Mouse (Mus musculus) limb, embryonic 12.5 days (tissue): ENCODE results near the gene Slc16a3. TPM values are rescaled to one million over a fixed set of nuclear protein-coding genes. Genes with fewer than 3 reads are reported as not detected.

Source experiments
- ATAC-seq: fragments of 200-750 bp; cut with Nextera tagmentation; 2 replicates; pipeline ENCODE4 v1.8.0; 2017; ENCODE audit warnings: low read depth, moderate TSS enrichment; ENCODE audit not compliant: insufficient number of reproducible peaks, insufficient read depth, low FRiP score, low TSS enrichment
- H3K27ac ChIP-seq: fragments of 300-500 bp; sonication (generic); 2 replicates; pipeline ENCODE4 v1.5.1; 2016; ENCODE audit warnings: mild to moderate bottlenecking, moderate library complexity
- H3K27me3 ChIP-seq: fragments of 300-500 bp; sonication (generic); 2 replicates; pipeline ENCODE4 v1.6.1; 2016; ENCODE audit warnings: mild to moderate bottlenecking, moderate library complexity
- H3K36me3 ChIP-seq: fragments of 300-500 bp; sonication (generic); 2 replicates; pipeline ENCODE4 v1.6.1; 2016; ENCODE audit warnings: mild to moderate bottlenecking, moderate library complexity
- H3K4me1 ChIP-seq: fragments of 300-500 bp; sonication (generic); replicated peaks from 2 replicates; pipeline ENCODE4 v1.6.1; 2016
- H3K4me2 ChIP-seq: fragments of 300-500 bp; sonication (generic); 2 replicates; pipeline ENCODE4 v1.6.1; 2016; ENCODE audit warnings: mild to moderate bottlenecking, moderate library complexity
- H3K4me3 ChIP-seq: fragments of 300-500 bp; sonication (generic); replicated peaks from 2 replicates; pipeline ENCODE4 v1.5.1; 2016; ENCODE audit warnings: mild to moderate bottlenecking
- H3K9ac ChIP-seq: fragments of 300-500 bp; sonication (generic); replicated peaks from 2 replicates; pipeline ENCODE4 v1.6.1; 2016; ENCODE audit warnings: mild to moderate bottlenecking, moderate library complexity
- H3K9me3 ChIP-seq: fragments of 300-500 bp; sonication (generic); 2 replicates; pipeline ENCODE4 v1.6.1; 2016; ENCODE audit warnings: mild to moderate bottlenecking, moderate library complexity
- WGBS: fragments of 180-500 bp; shearing (Covaris S2); methylation state at CpG from one replicate; pipeline ENCODE4 v1.1.7; 2016; 5-methylcytosine and 5-hydroxymethylcytosine counted together
- polyA plus RNA-seq: library from polyadenylated mRNA; unstranded; fragments of >200 nt; fragmentation: Nextera tagmentation; extraction: Ambion mirVana; gene quantifications from 2 replicates; pipeline ENCODE4 v1.2.1, GENCODE M21; 2016

The Slc16a3 gene
- polyA plus RNA-seq, 1 experiment from 2014 or later: 77.0 TPM

DNA sequence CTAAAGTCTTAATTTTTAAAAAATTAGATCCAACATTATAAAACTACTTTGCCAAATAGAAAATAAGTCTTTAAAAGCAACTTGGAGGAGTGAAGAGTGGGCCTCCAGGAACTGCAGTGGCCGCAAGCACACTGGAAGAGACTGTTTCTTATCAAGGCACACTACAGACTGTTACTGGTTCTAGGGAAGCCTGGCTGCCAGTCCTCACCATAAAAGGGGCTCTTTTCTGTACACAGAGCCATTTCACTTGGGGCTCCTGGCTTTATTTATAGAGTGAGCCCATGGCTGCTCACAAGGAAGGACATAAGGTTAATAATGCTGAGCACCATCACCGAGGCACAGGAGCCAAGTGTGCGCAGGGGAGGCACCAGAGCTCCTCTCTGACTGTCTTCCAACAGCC is 25.8 kb upstream of the Slc16a3 start:
- Histone ChIP-seq H3K4me2 (no peak overlapping the region), H3K27me3 (no peaks in the 10 kb centered on the region), H3K27ac (no peak overlapping the region), H3K9ac (no peak overlapping the region), H3K9me3 (no peaks in the 10 kb centered on the region), H3K36me3 (peaks cover 73% of the 10 kb centered on the region), H3K4me1 (no peaks in the 10 kb centered on the region), H3K4me3 (no peak overlapping the region)
- no peak for ATAC-seq
- 91% methylated on average over 3 of the region's 3 CpGs for WGBS

DNA sequence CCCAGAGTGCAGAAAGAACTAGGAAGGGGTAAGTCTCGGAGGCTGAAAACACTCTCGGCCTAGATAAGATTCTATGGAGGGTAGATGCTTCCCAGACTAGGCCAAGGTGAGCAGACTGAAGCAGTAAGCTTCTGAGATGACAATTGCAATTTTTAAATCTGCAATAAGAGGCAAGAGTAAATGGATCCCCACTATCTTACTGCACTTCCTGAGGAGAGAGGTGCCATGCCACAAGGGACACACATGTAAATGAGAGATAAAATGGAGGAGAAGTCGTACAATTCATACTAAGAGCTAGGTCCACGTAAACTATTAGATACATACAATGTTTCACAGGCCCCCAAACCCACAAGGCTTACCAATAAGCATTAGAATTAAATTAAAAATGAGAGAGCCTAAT is 19.8 kb upstream of the Slc16a3 start:
- no peak for ATAC-seq
- no peak overlapping the region for H3K4me3 ChIP-seq
- no peaks in the 10 kb centered on the region for H3K9me3 ChIP-seq
- no peak overlapping the region for H3K27ac ChIP-seq
- H3K4me2 ChIP-seq: no peak overlapping the region
- peaks cover 22% of the 10 kb centered on the region for H3K36me3 ChIP-seq
- no peaks in the 10 kb centered on the region for H3K4me1 ChIP-seq
- 92% methylated on average over 4 of the region's 4 CpGs for WGBS
- H3K9ac ChIP-seq: no peak overlapping the region
- H3K27me3 ChIP-seq: no peaks in the 10 kb centered on the region

DNA sequence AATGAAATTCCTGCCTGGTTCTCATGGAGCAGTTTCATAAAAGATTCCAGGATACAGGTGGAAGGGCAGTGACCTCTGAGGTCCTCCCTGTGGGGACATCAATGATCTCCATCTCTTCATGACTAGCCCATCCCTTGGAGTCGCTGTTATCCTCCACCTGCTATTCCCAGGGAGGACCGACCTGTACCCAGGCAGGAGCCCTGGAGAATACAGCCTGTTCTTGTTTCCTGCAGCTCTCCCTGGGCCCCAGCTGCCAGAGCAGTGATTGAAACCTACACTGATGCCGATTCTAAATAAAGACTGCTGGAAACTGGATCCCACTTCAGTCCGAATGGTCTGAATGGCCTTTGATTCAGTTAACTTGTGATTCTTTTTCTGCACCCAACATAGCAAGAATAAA is 16.8 kb upstream of the Slc16a3 start:
- H3K27me3 ChIP-seq: 0 out of 2 replicates have a peak, but pooled peaks cover 2% of the 10 kb centered on the region
- no peak overlapping the region for H3K9ac ChIP-seq
- H3K4me3 ChIP-seq: no peak overlapping the region
- no peaks in the 10 kb centered on the region for H3K9me3 ChIP-seq
- 91% methylated on average over 4 of the region's 4 CpGs for WGBS
- ATAC-seq: no peak
- no peak overlapping the region for H3K27ac ChIP-seq
- no peak overlapping the region for H3K4me2 ChIP-seq
- H3K36me3 ChIP-seq: peaks cover under 1% of the 10 kb centered on the region; the same call in 1 of the 2 replicates
- H3K4me1 ChIP-seq: no peaks in the 10 kb centered on the region

- peak within 1 kb of the TSS; percentile 76 for H3K9ac ChIP-seq
- WGBS: 10% methylated on average over 44 of the region's 44 CpGs
- no peaks in the 10 kb centered on the region for H3K4me1 ChIP-seq
- peak within 1 kb of the TSS; percentile 77 for H3K4me2 ChIP-seq
- H3K27ac ChIP-seq: peak within 1 kb of the TSS; percentile 53; the same call in 1 of the 2 replicates
- H3K36me3 ChIP-seq: no peaks in the 10 kb centered on the region
- peak within 1 kb of the TSS; percentile 68 for H3K4me3 ChIP-seq
- no peaks in the 10 kb centered on the region for H3K9me3 ChIP-seq
- ATAC-seq: peak; percentile 82; the same call in 1 of the 2 replicates
- 0 out of 2 replicates have a peak, but pooled peaks cover 2% of the 10 kb centered on the region for H3K27me3 ChIP-seq
Measured at GRCm38 (mm10) chr11:120932564-120933398, 15.5 kb upstream of the Slc16a3 start, which contains the start of gene Ccdc57. Gene Ccdc57 (minus strand): TSS chr11:120932872.

DNA sequence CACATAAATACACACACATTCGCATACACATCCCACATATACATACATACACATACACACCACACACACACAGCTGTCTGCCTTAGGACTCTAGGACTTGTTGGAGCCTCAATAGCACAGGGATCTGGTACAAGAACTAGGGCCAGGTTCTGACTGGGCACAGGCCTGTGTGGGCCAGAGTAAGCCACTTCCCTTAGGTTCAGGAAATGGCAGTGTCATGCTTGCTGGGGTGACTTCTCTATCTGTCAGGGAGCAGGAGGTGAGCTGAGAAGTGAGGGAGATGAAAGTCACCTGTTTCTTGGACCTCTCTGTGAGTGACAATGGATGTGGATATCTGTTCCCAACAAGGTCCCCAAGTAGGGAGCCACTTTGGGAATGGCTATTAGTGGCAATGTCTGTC is 10.3 kb upstream of the Slc16a3 start:
- 100% methylated on average over 1 of the region's 1 CpGs for WGBS
- Histone ChIP-seq H3K9ac (no peak overlapping the region), H3K36me3 (no peaks in the 10 kb centered on the region), H3K27me3 (peaks cover 6% of the 10 kb centered on the region; the same call in 1 of the 2 replicates), H3K4me3 (no peak overlapping the region), H3K27ac (no peak overlapping the region), H3K4me2 (no peak overlapping the region), H3K9me3 (no peaks in the 10 kb centered on the region), H3K4me1 (no peaks in the 10 kb centered on the region)
- ATAC-seq: no peak

DNA sequence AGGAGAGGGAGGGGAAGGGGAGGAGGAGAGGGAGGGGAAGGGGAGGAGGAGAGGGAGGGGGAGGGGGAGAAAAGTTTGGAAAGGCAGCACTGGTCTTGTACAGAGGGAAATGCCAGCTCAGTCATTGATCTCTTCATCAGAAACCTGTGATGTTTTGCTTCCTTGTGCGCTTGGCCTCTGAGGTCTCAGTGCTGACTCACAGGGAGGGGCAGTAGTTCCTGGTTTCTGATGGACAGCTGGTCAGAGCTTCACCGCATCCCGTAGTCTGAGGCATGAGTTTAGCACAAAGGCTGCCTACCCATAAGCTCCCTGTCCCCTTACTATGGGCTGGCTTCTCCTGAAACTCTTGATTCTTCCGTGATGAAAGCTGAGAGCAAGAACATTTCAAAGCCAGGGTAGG is 9.5 kb upstream of the Slc16a3 start:
- 27% methylated on average over 4 of the region's 4 CpGs for WGBS
- H3K27ac ChIP-seq: no peak overlapping the region
- ATAC-seq: no peak
- H3K4me1 ChIP-seq: no peaks in the 10 kb centered on the region
- H3K36me3 ChIP-seq: no peaks in the 10 kb centered on the region
- H3K27me3 ChIP-seq: peaks cover 9% of the 10 kb centered on the region; the same call in 1 of the 2 replicates
- H3K9me3 ChIP-seq: no peaks in the 10 kb centered on the region
- no peak overlapping the region for H3K4me3 ChIP-seq
- H3K9ac ChIP-seq: no peak overlapping the region
- H3K4me2 ChIP-seq: no peak overlapping the region

GRCm38 (mm10) chr11:120939712-120940341 is 8.5 kb upstream of the Slc16a3 start:
- no peaks in the 10 kb centered on the region for H3K36me3 ChIP-seq
- ATAC-seq: no peak
- H3K9me3 ChIP-seq: no peaks in the 10 kb centered on the region
- H3K4me3 ChIP-seq: no peak overlapping the region
- no peak overlapping the region for H3K9ac ChIP-seq
- no peak overlapping the region for H3K4me2 ChIP-seq
- no peaks in the 10 kb centered on the region for H3K4me1 ChIP-seq
- 52% methylated on average over 6 of the region's 6 CpGs for WGBS
- H3K27ac ChIP-seq: no peak overlapping the region
- H3K27me3 ChIP-seq: peaks cover 13% of the 10 kb centered on the region

DNA sequence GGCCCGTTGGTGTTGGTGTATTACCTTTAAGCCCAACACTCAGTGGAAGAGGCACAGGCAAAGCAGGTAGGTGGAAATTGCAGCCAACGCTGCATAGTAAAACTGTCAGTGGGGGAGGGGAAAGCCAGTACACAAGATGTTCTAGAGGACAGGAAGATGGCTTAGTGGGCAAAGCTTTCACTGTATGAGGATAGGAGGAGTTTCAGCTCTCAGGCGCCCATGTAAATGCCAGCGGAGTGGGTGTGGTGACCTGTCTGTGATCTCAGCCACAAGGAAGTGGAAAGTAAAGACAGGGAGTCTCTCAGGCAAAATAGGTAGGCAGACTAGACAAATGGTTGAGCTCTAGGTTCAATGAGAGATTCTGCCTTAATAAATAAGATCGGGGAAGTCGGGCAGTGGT is 7.3 kb upstream of the Slc16a3 start:
- H3K4me1 ChIP-seq: no peaks in the 10 kb centered on the region
- H3K27me3 ChIP-seq: peaks cover 13% of the 10 kb centered on the region
- H3K36me3 ChIP-seq: no peaks in the 10 kb centered on the region
- no peak overlapping the region for H3K4me2 ChIP-seq
- WGBS: 85% methylated on average over 6 of the region's 6 CpGs
- no peaks in the 10 kb centered on the region for H3K9me3 ChIP-seq
- ATAC-seq: no peak
- H3K4me3 ChIP-seq: no peak overlapping the region
- no peak overlapping the region for H3K9ac ChIP-seq
- no peak overlapping the region for H3K27ac ChIP-seq

- Histone ChIP-seq H3K36me3 (no peaks in the 10 kb centered on the region), H3K4me2 (no peak overlapping the region), H3K27me3 (peaks cover 30% of the 10 kb centered on the region), H3K9ac (no peak overlapping the region), H3K4me1 (peaks cover 26% of the 10 kb centered on the region), H3K9me3 (no peaks in the 10 kb centered on the region), H3K4me3 (no peak overlapping the region), H3K27ac (no peak overlapping the region)
- ATAC-seq: no peak
- WGBS: 81% methylated on average over 7 of the region's 7 CpGs
Measured at GRCm38 (mm10) chr11:120945266-120945665, 3.0 kb upstream of the Slc16a3 start.

GRCm38 (mm10) chr11:120945926-120946325 is 2.4 kb upstream of the Slc16a3 start:
- H3K9ac ChIP-seq: no peak overlapping the region
- H3K4me3 ChIP-seq: no peak overlapping the region
- peaks cover 29% of the 10 kb centered on the region for H3K27me3 ChIP-seq
- no peak overlapping the region for H3K27ac ChIP-seq
- peaks cover 31% of the 10 kb centered on the region for H3K4me1 ChIP-seq
- no peak for ATAC-seq
- WGBS: 85% methylated on average over 5 of the region's 5 CpGs
- no peak overlapping the region for H3K4me2 ChIP-seq
- H3K9me3 ChIP-seq: no peaks in the 10 kb centered on the region
- no peaks in the 10 kb centered on the region for H3K36me3 ChIP-seq
